Mouse (Mus musculus): ENCODE data around the gene Ccnb2.

DNA sequence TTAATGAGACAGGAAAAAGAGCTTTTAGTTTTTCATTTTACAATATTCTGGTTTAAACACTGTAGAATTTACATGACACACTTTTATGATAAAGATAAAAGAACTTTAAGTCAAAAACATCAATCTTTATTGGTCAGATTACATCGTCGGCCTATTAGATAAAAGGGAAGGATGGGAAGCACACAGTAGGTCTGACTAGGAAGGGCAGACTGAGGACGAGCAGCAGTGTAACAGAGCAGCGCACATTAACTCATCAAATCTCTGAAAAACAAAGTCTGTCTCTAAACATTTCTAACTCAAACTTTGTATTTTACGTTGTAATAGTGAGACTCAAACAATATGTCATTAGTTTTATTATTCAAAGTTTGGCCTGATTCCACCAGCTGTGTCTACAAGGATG is 27.7 kb upstream of the Ccnb2 start:
- no peak for TF ChIP-seq POLR2A (IDR thresholded peaks at IDR 0.05; ENCODE audit: low read depth, low read length)
- no peak for TF ChIP-seq CTCF (IDR thresholded peaks at IDR 0.05; ENCODE audit: extremely low read depth, insufficient read depth, insufficient read length, insufficient replicate concordance)
